Mouse (Mus musculus): Measurements from ENCODE around the gene Pnkp. TPM values are rescaled to one million over a fixed set of nuclear protein-coding genes. Genes with fewer than 3 reads are reported as not detected.
A peak's percentile ranks its signal among the peaks of the same experiment; 100 is the strongest.

Pnkp gene
- polyA plus RNA-seq, 1 experiment from 2014 or later, result 34.4 TPM

DNA sequence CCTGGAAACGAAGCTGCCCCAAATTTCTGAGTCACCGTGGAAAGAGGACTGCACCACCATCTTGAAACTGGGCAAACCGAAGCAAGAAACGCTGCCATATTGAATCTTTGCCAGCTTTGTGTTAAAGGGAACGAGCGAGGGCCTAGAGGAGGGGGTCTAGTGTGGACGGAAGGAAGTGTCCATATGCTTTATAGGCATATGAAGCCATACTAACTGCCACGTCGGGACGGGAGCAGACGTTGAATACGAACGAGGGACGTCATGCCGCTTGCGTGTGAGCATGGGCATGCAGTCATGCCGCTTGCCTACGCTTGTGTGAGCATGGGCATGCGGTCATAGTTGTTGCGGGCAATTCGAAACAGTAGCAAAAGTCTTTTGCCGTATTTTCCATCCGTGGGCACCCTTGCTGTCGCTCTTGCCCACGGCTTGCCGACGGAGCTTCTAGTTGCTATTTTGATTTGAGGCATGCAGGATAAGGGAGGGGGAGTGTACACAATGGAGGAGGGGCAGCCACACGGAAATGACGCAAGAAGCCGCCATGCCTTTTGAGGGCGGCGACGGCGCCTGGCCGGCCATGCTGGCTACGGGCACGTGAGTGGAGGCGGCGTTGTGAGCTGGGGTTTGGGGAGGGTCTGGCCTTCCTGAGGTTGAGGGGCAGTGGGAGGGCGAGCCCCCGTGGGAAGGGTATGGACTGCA lies 7.4 kb upstream of the Pnkp start:
- Histone ChIP-seq H3K9me3 (no peaks in the 10 kb centered on the region), H3K4me3 (peak overlapping the region; percentile 82), H3K27ac (replicated peaks) (peak overlapping the region; percentile 92), H3K4me1 (peaks cover 52% of the 10 kb centered on the region), H3K27me3 (replicated peaks; ENCODE audit: low read depth, poor library complexity, severe bottlenecking) (no peaks in the 10 kb centered on the region), H3K36me3 (replicated peaks) (peaks cover 50% of the 10 kb centered on the region)
- under 1% methylated on average over 41 of the region's 41 CpGs for WGBS
- peak; percentile 94 for DNase-seq (ENCODE audit: low spot score)

DNA sequence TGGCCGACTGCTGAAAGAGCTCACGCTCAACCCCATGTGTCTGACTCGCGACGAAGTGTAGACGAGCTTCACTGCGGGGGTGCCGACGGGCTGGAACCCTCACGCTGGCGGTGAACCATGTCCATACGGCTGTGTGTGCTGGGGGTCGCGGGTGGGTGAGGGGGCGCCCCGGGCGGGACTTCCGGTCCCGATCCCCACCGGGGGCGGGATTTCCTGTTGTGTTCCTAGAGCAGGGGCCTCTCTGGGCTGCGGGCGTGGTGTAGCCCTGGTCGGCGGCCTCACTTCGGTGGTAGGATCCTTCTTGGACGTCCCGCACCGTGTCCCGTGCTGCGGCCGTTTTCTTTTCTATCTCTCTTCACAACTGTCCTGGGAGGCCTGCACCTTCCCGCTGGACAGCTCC lies 6.8 kb upstream of the Pnkp start:
- no peaks in the 10 kb centered on the region for H3K9me3 ChIP-seq
- peak; percentile 91 for DNase-seq (ENCODE audit: low spot score)
- peak overlapping the region; percentile 82 for H3K4me3 ChIP-seq
- H3K27ac ChIP-seq (replicated peaks), result peak overlapping the region; percentile 92
- H3K4me1 ChIP-seq, result peaks cover 57% of the 10 kb centered on the region
- WGBS, result under 1% methylated on average over 33 of the region's 33 CpGs
- peaks cover 44% of the 10 kb centered on the region for H3K36me3 ChIP-seq (replicated peaks)
- no peaks in the 10 kb centered on the region for H3K27me3 ChIP-seq (replicated peaks; ENCODE audit: low read depth, poor library complexity, severe bottlenecking)

DNA sequence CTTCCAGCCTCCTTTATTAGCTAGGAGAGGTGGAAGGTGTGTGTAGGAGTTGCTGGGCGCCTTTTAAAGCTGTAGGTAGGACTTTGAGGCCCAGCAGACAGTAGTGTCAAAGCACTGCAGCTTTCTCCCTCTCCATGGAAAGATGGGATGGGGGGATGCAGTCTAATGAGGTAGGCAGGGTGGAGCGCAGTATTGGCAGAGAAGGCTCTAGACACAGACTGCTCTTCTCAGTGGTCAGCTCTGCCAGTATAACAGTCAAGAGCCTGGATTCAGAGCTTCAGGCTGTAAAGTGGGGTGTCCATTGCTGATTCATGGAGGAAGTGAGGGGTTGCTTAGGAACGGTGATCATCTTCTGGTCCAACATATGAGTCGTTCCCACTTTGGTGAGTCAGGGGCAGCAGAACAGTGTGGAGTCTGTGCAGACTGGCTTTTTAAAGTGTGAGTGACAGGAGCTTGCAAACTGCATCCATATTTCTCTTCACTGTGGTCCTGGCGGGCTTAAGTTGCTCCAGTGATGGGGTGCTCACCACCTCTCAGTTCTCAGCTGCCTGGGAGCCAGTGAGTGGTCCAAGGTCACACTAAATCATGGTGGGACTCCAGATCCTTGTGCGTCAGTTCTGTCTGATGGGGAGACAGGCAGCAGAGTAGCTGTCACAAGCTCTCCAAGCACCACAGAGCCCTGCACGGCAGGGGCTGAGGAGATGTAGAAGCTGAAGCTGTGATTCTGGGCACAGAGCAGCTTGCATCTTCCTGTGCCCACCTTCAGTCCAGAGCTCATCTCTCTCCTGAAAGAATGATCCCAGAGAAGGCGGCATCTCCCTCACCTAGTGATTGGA lies 5.9 kb upstream of the Pnkp start:
- peaks cover 64% of the 10 kb centered on the region for H3K4me1 ChIP-seq
- 80% methylated on average over 8 of the region's 8 CpGs for WGBS
- H3K4me3 ChIP-seq, result peak overlapping the region; percentile 82
- no peaks in the 10 kb centered on the region for H3K9me3 ChIP-seq
- peak overlapping the region; percentile 92 for H3K27ac ChIP-seq (replicated peaks)
- H3K27me3 ChIP-seq (replicated peaks; ENCODE audit: low read depth, poor library complexity, severe bottlenecking), result no peaks in the 10 kb centered on the region
- no peak for DNase-seq (ENCODE audit: low spot score)
- H3K36me3 ChIP-seq (replicated peaks), result peaks cover 36% of the 10 kb centered on the region

DNA sequence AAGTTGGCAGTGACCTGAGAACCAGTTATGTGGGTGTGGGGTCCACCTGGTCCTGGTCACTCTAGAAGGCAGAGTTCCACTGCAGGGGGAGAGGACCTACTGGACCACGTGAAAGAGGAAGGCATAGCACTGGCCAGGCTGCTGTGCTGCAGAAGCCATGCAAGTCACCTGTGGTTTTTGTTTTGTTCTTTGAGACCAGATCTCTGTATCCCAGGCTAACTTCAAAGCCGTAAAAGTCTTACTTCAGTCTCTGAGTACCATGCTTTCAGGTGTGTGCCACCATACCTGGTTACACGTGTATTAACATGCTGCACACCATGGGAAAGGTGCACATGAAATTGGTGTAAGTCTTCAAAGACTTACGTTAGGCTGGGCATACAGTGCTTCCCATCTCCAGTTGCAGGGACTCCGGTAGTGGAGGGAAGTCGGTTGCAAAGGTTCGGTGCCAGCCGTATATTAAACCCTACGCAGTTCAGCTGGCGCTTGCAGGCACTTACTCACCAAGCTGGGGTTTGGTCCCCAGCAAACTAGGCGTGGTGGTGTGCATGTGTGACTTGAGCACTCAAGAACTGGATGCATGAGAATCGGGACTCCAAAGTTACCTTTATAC lies 5.2 kb upstream of the Pnkp start:
- DNase-seq (ENCODE audit: low spot score), result no peak
- peaks cover 28% of the 10 kb centered on the region for H3K36me3 ChIP-seq (replicated peaks)
- peak overlapping the region; percentile 82 for H3K4me3 ChIP-seq
- no peaks in the 10 kb centered on the region for H3K27me3 ChIP-seq (replicated peaks; ENCODE audit: low read depth, poor library complexity, severe bottlenecking)
- H3K9me3 ChIP-seq, result no peaks in the 10 kb centered on the region
- WGBS, result 92% methylated on average over 12 of the region's 12 CpGs
- H3K27ac ChIP-seq (replicated peaks), result no peak overlapping the region
- peaks cover 69% of the 10 kb centered on the region for H3K4me1 ChIP-seq

DNA sequence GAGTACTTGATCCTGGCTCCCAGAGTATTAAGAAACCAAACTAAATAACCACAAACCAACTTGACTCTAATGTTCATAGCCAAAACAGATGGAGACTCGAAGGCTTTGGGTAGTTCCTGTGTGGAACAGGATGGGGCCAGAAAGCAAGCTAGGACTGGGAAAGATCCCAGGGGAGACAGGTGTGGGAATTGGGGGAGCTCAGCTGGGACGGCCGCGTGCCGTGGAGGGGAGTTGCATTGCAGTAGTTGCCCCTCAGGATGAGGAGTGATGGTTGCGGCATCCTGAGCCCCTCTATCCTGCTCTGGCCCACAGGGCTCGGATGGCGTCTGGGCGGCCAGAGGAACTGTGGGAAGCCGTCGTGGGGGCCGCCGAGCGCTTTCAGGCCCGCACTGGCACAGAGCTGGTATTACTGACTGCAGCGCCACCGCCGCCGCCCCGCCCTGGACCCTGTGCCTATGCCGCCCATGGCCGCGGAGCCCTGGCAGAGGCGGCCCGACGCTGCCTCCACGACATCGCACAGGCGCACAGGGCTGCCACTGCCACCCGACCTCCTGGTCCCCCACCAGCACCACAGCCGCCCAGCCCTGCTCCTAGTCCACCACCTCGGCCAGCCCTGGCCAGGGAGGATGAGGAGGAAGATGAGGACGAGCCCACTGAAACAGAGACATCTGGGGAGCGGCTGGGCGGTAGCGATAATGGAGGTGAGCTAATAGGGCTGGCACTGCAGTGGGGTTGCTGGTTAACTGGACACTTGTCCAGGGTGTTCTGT lies 4.5 kb upstream of the Pnkp start:
- Histone ChIP-seq H3K9me3 (no peaks in the 10 kb centered on the region), H3K4me3 (peak overlapping the region; percentile 62), H3K27ac (replicated peaks) (no peak overlapping the region), H3K36me3 (replicated peaks) (peaks cover 25% of the 10 kb centered on the region), H3K4me1 (peaks cover 72% of the 10 kb centered on the region), H3K27me3 (replicated peaks; ENCODE audit: low read depth, poor library complexity, severe bottlenecking) (no peaks in the 10 kb centered on the region)
- WGBS, result 91% methylated on average over 36 of the region's 36 CpGs
- no peak for DNase-seq (ENCODE audit: low spot score)

DNA sequence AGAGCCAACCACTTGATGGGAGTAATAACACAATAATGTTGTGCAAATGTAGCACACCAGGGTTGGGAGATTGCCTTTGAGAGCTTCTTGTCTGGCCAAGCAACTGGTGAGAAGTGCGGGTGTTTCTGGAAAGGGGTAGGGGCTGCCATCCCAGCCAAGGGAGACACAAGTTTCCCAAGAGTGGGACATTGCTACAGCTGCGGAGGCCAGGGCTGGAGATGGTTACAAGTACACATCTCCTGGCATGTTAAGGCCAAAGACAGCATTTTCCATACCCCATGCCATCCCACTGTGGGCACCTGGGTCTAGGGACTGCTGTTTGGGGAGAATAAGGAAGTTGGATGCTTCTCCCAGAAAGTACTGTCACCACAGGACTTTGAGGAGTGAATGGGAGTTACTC lies 3.9 kb upstream of the Pnkp start:
- Histone ChIP-seq H3K27me3 (replicated peaks; ENCODE audit: low read depth, poor library complexity, severe bottlenecking) (no peaks in the 10 kb centered on the region), H3K9me3 (no peaks in the 10 kb centered on the region), H3K4me3 (peak overlapping the region; percentile 62; the same call in 1 of the 2 replicates), H3K36me3 (replicated peaks) (peaks cover 25% of the 10 kb centered on the region), H3K27ac (replicated peaks) (no peak overlapping the region), H3K4me1 (peaks cover 72% of the 10 kb centered on the region)
- WGBS, result 98% methylated on average over 2 of the region's 2 CpGs
- no peak for DNase-seq (ENCODE audit: low spot score)

DNA sequence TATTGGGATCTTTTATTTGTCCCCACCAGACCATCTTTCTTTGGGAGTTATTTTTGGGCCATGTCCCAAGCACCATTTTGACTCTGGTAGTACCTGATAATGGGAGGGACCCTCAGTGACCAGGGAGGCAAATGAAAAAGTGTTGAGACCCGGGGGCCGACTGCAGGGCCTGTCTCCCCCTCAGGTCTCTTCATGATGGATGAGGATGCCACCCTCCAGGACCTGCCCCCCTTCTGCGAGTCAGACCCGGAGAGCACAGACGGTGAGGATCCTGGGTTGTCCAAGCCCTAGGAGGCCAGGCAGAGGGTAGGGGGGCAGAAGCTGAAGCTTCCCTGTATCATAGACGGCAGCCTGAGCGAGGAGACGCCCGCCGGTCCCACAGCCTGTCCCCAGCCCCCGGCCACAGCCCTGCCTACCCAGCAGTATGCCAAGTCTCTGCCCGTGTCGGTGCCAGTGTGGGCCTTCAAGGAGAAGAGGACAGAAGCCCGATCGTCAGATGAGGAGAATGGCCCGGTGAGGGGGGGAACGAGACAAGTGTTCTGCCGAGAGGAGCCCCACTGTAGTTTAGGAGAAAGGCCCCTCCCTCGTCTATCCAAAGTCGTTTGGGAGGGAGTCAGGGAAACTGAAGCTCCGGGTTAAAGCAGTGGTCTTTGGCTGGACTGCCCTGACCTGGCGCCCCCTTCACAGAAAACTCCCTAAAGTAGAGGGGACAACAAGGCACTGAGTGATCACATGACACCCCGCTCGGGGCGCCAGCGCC lies 3.2 kb upstream of the Pnkp start:
- H3K27me3 ChIP-seq (replicated peaks; ENCODE audit: low read depth, poor library complexity, severe bottlenecking), result no peaks in the 10 kb centered on the region
- 36% methylated on average over 26 of the region's 26 CpGs for WGBS
- peak; percentile 26 for DNase-seq (ENCODE audit: low spot score)
- peaks cover 30% of the 10 kb centered on the region for H3K36me3 ChIP-seq (replicated peaks)
- H3K4me3 ChIP-seq, result peak overlapping the region; percentile 62
- peak overlapping the region; percentile 83 for H3K27ac ChIP-seq (replicated peaks)
- H3K9me3 ChIP-seq, result no peaks in the 10 kb centered on the region
- peaks cover 76% of the 10 kb centered on the region for H3K4me1 ChIP-seq

DNA sequence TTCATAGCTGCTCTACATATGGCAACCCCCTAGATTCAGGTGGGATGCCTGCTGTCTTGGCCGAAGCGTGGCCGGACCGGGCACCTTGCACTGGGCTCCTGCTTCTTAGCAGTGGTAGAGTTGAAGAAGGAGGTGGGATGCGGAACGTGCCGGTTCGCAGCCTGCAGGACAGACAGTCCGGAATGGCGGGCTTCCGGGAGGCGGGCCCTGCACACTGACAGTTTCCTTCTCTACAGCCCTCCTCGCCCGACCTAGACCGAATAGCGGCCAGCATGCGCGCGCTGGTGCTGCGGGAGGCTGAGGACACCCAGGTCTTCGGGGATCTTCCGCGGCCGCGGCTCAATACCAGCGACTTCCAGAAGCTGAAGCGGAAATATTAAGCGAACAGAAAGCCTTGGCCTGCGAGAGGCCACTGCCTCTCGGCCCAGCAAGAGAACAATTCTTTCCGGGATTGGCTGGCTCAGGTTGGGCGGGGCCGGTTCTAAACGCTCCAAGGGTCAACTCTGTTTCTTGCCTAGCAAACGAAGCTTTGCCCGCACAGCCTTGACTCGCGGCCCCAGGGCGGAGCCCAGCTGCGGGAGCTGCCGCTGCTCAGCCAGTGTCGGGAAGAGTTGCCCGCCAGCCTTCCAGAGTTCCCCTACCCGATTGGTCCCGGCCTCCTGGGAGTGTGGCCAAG lies 2.4 kb upstream of the Pnkp start:
- Histone ChIP-seq H3K9me3 (no peaks in the 10 kb centered on the region), H3K4me3 (peak overlapping the region; percentile 62), H3K27ac (replicated peaks) (peak overlapping the region; percentile 83), H3K36me3 (replicated peaks) (peaks cover 31% of the 10 kb centered on the region), H3K27me3 (replicated peaks; ENCODE audit: low read depth, poor library complexity, severe bottlenecking) (no peaks in the 10 kb centered on the region), H3K4me1 (peaks cover 76% of the 10 kb centered on the region)
- DNase-seq (ENCODE audit: low spot score), result peak; percentile 83
- WGBS, result 3% methylated on average over 45 of the region's 45 CpGs

DNA sequence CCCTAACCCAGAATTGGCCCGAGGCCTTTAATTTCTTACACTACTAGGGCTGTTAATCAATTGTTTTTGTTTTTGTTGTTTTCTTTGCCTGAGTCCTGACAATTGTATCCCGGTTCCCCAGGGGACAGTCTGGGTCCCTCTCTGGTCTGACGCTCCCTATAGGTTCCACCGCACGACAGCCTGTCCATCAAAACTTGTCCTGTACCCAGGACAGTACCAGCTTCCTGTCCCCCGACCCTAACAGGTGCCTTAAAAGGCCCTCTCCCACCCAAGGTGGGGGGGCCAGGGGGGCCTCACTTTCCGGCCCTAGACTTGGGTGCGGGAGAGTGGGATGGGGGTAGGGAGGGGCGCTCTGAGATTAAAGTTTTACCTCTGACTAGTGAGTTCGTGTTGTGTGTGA lies 1.9 kb upstream of the Pnkp start:
- no peaks in the 10 kb centered on the region for H3K27me3 ChIP-seq (replicated peaks; ENCODE audit: low read depth, poor library complexity, severe bottlenecking)
- H3K9me3 ChIP-seq, result no peaks in the 10 kb centered on the region
- peak overlapping the region; percentile 62 for H3K4me3 ChIP-seq
- WGBS, result 50% methylated on average over 10 of the region's 10 CpGs
- H3K36me3 ChIP-seq (replicated peaks), result peaks cover 37% of the 10 kb centered on the region
- peaks cover 80% of the 10 kb centered on the region for H3K4me1 ChIP-seq
- no peak for DNase-seq (ENCODE audit: low spot score)
- H3K27ac ChIP-seq (replicated peaks), result peak overlapping the region; percentile 83

DNA sequence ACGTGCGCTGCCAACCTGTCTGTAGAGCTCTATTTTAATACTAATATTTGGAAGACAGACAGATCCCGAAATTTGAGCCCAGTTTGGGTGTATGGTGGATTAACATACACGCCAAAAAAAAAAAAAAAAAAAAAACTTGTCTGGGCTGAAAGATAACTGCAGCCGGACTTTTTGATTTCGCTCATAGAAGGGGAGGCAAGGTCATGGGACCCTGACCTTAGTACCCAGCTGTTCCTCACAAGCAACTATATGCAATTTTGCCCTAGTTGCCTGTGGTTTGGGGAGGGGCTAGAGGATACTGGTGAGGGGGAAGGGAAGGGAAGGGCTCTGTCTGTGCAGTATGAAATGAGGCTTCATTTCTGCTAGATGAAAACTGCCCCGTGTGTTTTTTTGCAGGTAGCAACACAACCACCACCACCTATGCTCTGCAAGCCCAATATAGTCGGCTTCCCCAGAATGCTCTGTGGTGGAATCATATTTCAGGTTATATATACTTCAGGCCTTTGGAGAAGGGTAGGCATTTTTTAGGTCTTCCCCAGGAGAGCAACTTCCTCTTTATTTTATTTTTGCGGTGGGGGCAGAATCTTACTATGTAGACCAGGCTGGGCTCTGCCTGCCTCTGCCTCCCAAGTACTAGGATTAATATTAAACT lies 548 bp upstream of the Pnkp start:
- Histone ChIP-seq H3K9me3 (no peaks in the 10 kb centered on the region), H3K36me3 (replicated peaks) (peaks cover 43% of the 10 kb centered on the region), H3K27ac (replicated peaks) (peak overlapping the region; percentile 91), H3K4me3 (peak overlapping the region; percentile 87), H3K27me3 (replicated peaks; ENCODE audit: low read depth, poor library complexity, severe bottlenecking) (no peaks in the 10 kb centered on the region), H3K4me1 (peaks cover 81% of the 10 kb centered on the region)
- no peak for DNase-seq (ENCODE audit: low spot score)
- 68% methylated on average over 9 of the region's 9 CpGs for WGBS

DNA sequence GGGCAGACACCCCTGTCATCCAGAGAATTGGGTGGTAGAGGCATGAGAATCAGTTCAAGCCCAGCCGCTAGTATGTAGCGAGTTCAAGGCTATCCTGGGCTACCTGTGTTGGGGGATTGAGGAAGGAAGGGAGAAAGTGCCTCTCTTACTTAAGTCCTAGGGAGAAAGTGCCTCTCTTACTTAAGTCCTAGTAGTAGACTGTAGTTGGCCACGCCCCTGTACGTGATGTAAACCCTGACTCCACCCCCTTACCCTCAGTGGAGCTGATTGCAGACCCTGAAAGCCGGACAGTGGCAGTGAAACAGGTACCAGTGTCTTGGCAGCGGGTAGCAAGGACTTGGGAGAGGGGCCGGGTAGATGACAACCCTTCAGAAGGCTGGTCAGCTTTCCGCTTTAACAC lies 966 bp downstream of the Pnkp start:
- peaks cover 47% of the 10 kb centered on the region for H3K36me3 ChIP-seq (replicated peaks)
- 28% methylated on average over 8 of the region's 8 CpGs for WGBS
- DNase-seq (ENCODE audit: low spot score), result no peak
- H3K9me3 ChIP-seq, result no peaks in the 10 kb centered on the region
- peaks cover 72% of the 10 kb centered on the region for H3K4me1 ChIP-seq
- peak overlapping the region; percentile 91 for H3K27ac ChIP-seq (replicated peaks)
- no peaks in the 10 kb centered on the region for H3K27me3 ChIP-seq (replicated peaks; ENCODE audit: low read depth, poor library complexity, severe bottlenecking)
- peak overlapping the region; percentile 87 for H3K4me3 ChIP-seq
